In genomic region chr15:79650569-79650968, GRCm38 (mm10) we compare ENCODE assay signal across 8 mouse cellular contexts. TPM values are rescaled to one million over a fixed set of nuclear protein-coding genes. Genes with fewer than 3 reads are reported as not detected.
DNase-seq lines count a peak whose midpoint lies in the region; ATAC-seq and TF ChIP-seq lines count a peak whose summit lies in the region.
"Had no signal": no experiment of that assay in that cellular context is flagged by ENCODE, and none has a peak within 500 bp of the region (broad histone marks: within the 10 kb centered on the region; RNA-seq: fewer than 3 reads in every experiment).

No protein-coding gene starts in this region.

- H3K27me3 ChIP-seq in kidney, embryonic 15.5 days: no peaks in the 10 kb centered on the region
- H3K27me3 ChIP-seq in limb, embryonic 11.5 days (ENCODE audit: control insufficient read depth, insufficient read depth, low read length): no peaks in the 10 kb centered on the region
- H3K27me3 ChIP-seq in small intestine, adult 2 months (ENCODE audit: control insufficient read depth, insufficient read depth, low read length): no peaks in the 10 kb centered on the region

- H3K4me2 ChIP-seq in kidney, embryonic 15.5 days: no peak overlapping the region
- H3K4me2 ChIP-seq in limb, embryonic 11.5 days (ENCODE audit: low read depth, severe bottlenecking): no peak overlapping the region

- H3K9ac ChIP-seq in kidney, embryonic 15.5 days: no peak overlapping the region
- no peak overlapping the region for H3K9ac ChIP-seq in ES-E14 (ENCODE audit: insufficient read depth, low read depth, low read length, poor library complexity, severe bottlenecking)
- H3K9ac ChIP-seq in limb, embryonic 11.5 days (ENCODE audit: low read length): no peak overlapping the region

- peak; percentile 68; the same call in 1 of the 2 replicates for TF ChIP-seq CTCF in brain, embryonic 14.5 days (IDR thresholded peaks at IDR 0.05; ENCODE audit: borderline replicate concordance, extremely low read depth, insufficient read depth, insufficient read length)
- TF ChIP-seq CTCF in small intestine, adult 2 months (IDR thresholded peaks at IDR 0.05; ENCODE audit: extremely low read depth, insufficient read length, insufficient replicate concordance, low read depth, low read length): peak; percentile 62; the same call in 1 of the 2 replicates

- TF ChIP-seq POLR2A in brain, embryonic 14.5 days (IDR thresholded peaks at IDR 0.05; ENCODE audit: borderline replicate concordance, extremely low read depth, insufficient read depth, insufficient read length, poor library complexity, severe bottlenecking): no peak
- TF ChIP-seq POLR2A in small intestine, adult 2 months (IDR thresholded peaks at IDR 0.05; ENCODE audit: low read depth, low read length): no peak

- no peak overlapping the region for H3K4me3 ChIP-seq in kidney, embryonic 15.5 days (replicated peaks)
- H3K4me3 ChIP-seq in ES-E14 (ENCODE audit: insufficient read depth in 1 of 2, low read depth in 1 of 2, low read length in 2 of 2, poor library complexity in 1 of 2, severe bottlenecking in 1 of 2): no peak overlapping the region
- no peak overlapping the region for H3K4me3 ChIP-seq in limb, embryonic 11.5 days (ENCODE audit: low read depth, low read length)
- no peak overlapping the region for H3K4me3 ChIP-seq in small intestine, adult 2 months (ENCODE audit: low read depth, low read length)

- DNase-seq in kidney, adult 9 months: peak; percentile 33
- peak; percentile 69 for DNase-seq in ES-E14 (ENCODE audit: low read depth, low spot score)
- DNase-seq in brain, embryonic 14.5 days (ENCODE audit: low read depth): peak; percentile 20
- DNase-seq in limb, embryonic 11.5 days (ENCODE audit: low spot score): peak; percentile 64
- no peak for DNase-seq in left cerebral cortex, adult 11 months (ENCODE audit: low spot score)

- H3K36me3 ChIP-seq in kidney, embryonic 15.5 days: peaks cover 5% of the 10 kb centered on the region; the same call in 1 of the 2 replicates
- no peaks in the 10 kb centered on the region for H3K36me3 ChIP-seq in ES-E14 (ENCODE audit: control insufficient read depth, insufficient read depth, low read length, poor library complexity, severe bottlenecking)
- H3K36me3 ChIP-seq in limb, embryonic 11.5 days (ENCODE audit: control insufficient read depth, insufficient read depth, low read length): no peaks in the 10 kb centered on the region
- H3K36me3 ChIP-seq in small intestine, adult 2 months (ENCODE audit: control insufficient read depth, insufficient read depth, low read length): no peaks in the 10 kb centered on the region

- ATAC-seq in kidney, embryonic 15.5 days (replicated peaks; ENCODE audit: low FRiP score): no peak
- ATAC-seq in limb, embryonic 11.5 days (ENCODE audit: insufficient number of reproducible peaks, low FRiP score, low TSS enrichment, low read depth): no peak

- no peaks in the 10 kb centered on the region for H3K4me1 ChIP-seq in kidney, embryonic 15.5 days
- peaks cover 0 to 2% of the 10 kb centered on the region in 2 experiments; a peak in 1 of 4 replicates for H3K4me1 ChIP-seq in ES-E14 (ENCODE audit: control insufficient read depth in 2 of 2, insufficient read depth in 2 of 2, low read length in 2 of 2, poor library complexity in 1 of 2)
- no peaks in the 10 kb centered on the region for H3K4me1 ChIP-seq in limb, embryonic 11.5 days (ENCODE audit: control insufficient read depth, insufficient read depth, low read length)
- no peaks in the 10 kb centered on the region for H3K4me1 ChIP-seq in small intestine, adult 2 months (ENCODE audit: control insufficient read depth, insufficient read depth, insufficient read length, low read length)

- H3K9me3 ChIP-seq in kidney, embryonic 15.5 days (replicated peaks): no peaks in the 10 kb centered on the region
- no peaks in the 10 kb centered on the region for H3K9me3 ChIP-seq in ES-E14 (ENCODE audit: control insufficient read depth, insufficient read depth, low read depth, low read length)
- no peaks in the 10 kb centered on the region for H3K9me3 ChIP-seq in limb, embryonic 11.5 days (ENCODE audit: control insufficient read depth, low read length)

- in situ Hi-C loops in ES-E14 (cut with MboI; ENCODE audit: low sequenced_read_pairs in 2 of 2, unreplicated experiment in 2 of 2): no loop called here

- no peak overlapping the region for H3K27ac ChIP-seq in kidney, embryonic 15.5 days
- H3K27ac ChIP-seq in ES-E14 (ENCODE audit: insufficient read depth, low read depth, low read length, poor library complexity, severe bottlenecking): no peak overlapping the region
- no peak overlapping the region for H3K27ac ChIP-seq in limb, embryonic 11.5 days (replicated peaks; ENCODE audit: low read depth, low read length)
- no peak overlapping the region for H3K27ac ChIP-seq in small intestine, adult 2 months (ENCODE audit: insufficient read depth, low read depth, low read length)
- H3K27ac ChIP-seq: macrophage had no signal

TF ChIP-seq in ES-E14, 5 proteins besides CTCF, POLR2A, EP300 and RAD21:
- TF ChIP-seq ZNF384 (IDR thresholded peaks at IDR 0.05; ENCODE audit: low read depth, low read length) (no peak), HCFC1 (IDR thresholded peaks at IDR 0.05; ENCODE audit: borderline replicate concordance, insufficient read depth, low read length) (no peak), ZC3H11A (IDR thresholded peaks at IDR 0.05; ENCODE audit: borderline replicate concordance, low read depth, low read length) (no peak), MAFK (IDR thresholded peaks at IDR 0.05; ENCODE audit: insufficient read depth, low read depth, low read length) (no peak), CHD2 (IDR thresholded peaks at IDR 0.05; ENCODE audit: low read depth, low read length) (no peak)

RNA-seq across cellular contexts. Expression of gene Fam227a, which starts 8.2 kb away (rescaled TPM):
- polyA plus RNA-seq in kidney, embryonic 15.5 days (2015; fragmentation: Nextera tagmentation; extraction: Ambion mirVana): 1.3 and 1.5 TPM in 2 replicates
- total RNA-seq in ES-E14 (2012; rRNA removed): 1.2 TPM in 2 replicates
- polyA plus RNA-seq in brain, embryonic 14.5 days (2012; rRNA removed): 33.7 and 33.9 TPM in 2 replicates
- 2.0 and 3.1 TPM in 2 replicates for polyA plus RNA-seq in limb, embryonic 11.5 days (2014; fragmentation: Nextera tagmentation; extraction: Ambion mirVana)
- polyA plus RNA-seq in small intestine, adult 2 months (2012; rRNA removed): 0.06 and 0.25 TPM in 2 replicates

RNA-seq across cellular contexts. Expression of gene Cby1, which starts 8.4 kb away (rescaled TPM):
- 51.5 and 56.6 TPM in 2 replicates for polyA plus RNA-seq in kidney, embryonic 15.5 days (2015; fragmentation: Nextera tagmentation; extraction: Ambion mirVana)
- total RNA-seq in ES-E14 (2012; rRNA removed): 21.9 and 29.5 TPM in 2 replicates
- 29.4 and 31.5 TPM in 2 replicates for polyA plus RNA-seq in brain, embryonic 14.5 days (2012; rRNA removed)
- 60.2 and 64.1 TPM in 2 replicates for polyA plus RNA-seq in limb, embryonic 11.5 days (2014; fragmentation: Nextera tagmentation; extraction: Ambion mirVana)
- 3.1 and 5.6 TPM in 2 replicates for polyA plus RNA-seq in small intestine, adult 2 months (2012; rRNA removed)

RNA-seq across cellular contexts. Expression of gene Tomm22, which starts 20.1 kb away (rescaled TPM):
- polyA plus RNA-seq in kidney, embryonic 15.5 days (2015; fragmentation: Nextera tagmentation; extraction: Ambion mirVana): 249 and 266 TPM in 2 replicates
- total RNA-seq in ES-E14 (2012; rRNA removed): 103 and 182 TPM in 2 replicates
- 114 and 142 TPM in 2 replicates for polyA plus RNA-seq in brain, embryonic 14.5 days (2012; rRNA removed)
- polyA plus RNA-seq in limb, embryonic 11.5 days (2014; fragmentation: Nextera tagmentation; extraction: Ambion mirVana): 271 and 277 TPM in 2 replicates
- polyA plus RNA-seq in small intestine, adult 2 months (2012; rRNA removed): 13.8 and 21.7 TPM in 2 replicates

RNA-seq across cellular contexts. Expression of gene Josd1, which starts 37.1 kb away (rescaled TPM):
- polyA plus RNA-seq in kidney, embryonic 15.5 days (2015; fragmentation: Nextera tagmentation; extraction: Ambion mirVana): 19.0 and 21.1 TPM in 2 replicates
- 19.3 and 25.3 TPM in 2 replicates for total RNA-seq in ES-E14 (2012; rRNA removed)
- 34.9 and 37.4 TPM in 2 replicates for polyA plus RNA-seq in brain, embryonic 14.5 days (2012; rRNA removed)
- 17.3 and 19.5 TPM in 2 replicates for polyA plus RNA-seq in limb, embryonic 11.5 days (2014; fragmentation: Nextera tagmentation; extraction: Ambion mirVana)
- 9.5 and 14.2 TPM in 2 replicates for polyA plus RNA-seq in small intestine, adult 2 months (2012; rRNA removed)

RNA-seq across cellular contexts. Expression of gene Gtpbp1, which starts 40.1 kb away (rescaled TPM):
- 32.6 and 36.5 TPM in 2 replicates for polyA plus RNA-seq in kidney, embryonic 15.5 days (2015; fragmentation: Nextera tagmentation; extraction: Ambion mirVana)
- total RNA-seq in ES-E14 (2012; rRNA removed): 45.3 and 48.1 TPM in 2 replicates
- polyA plus RNA-seq in brain, embryonic 14.5 days (2012; rRNA removed): 41.2 and 61.0 TPM in 2 replicates
- polyA plus RNA-seq in limb, embryonic 11.5 days (2014; fragmentation: Nextera tagmentation; extraction: Ambion mirVana): 38.7 and 39.1 TPM in 2 replicates
- 18.6 and 34.9 TPM in 2 replicates for polyA plus RNA-seq in small intestine, adult 2 months (2012; rRNA removed)
